Mouse (Mus musculus) left cerebral cortex, postnatal 10 days (tissue): Measurements from ENCODE around the gene Exog. TPM values are rescaled to one million over a fixed set of nuclear protein-coding genes. Genes with fewer than 3 reads are reported as not detected.
A peak's percentile ranks its signal among the peaks of the same experiment; 100 is the strongest.

Source experiments
- DNase-seq, 2 experiments: peaks; one replicate each; pipeline ENCODE4 v3.0.0; 2021 to 2022; ENCODE audit warnings: low spot score in 2 of 2, mixed read lengths in 1 of 2; ENCODE audit errors: extremely low spot score in 1 of 2
- intact Hi-C: fragments of 180-260 bp; cut with DNase I; formaldehyde crosslinking; loops from one replicate; pipeline ENCODE4 v1.15.1; 2025
- total RNA-seq, 2 experiments: library from RNA; stranded (reverse); gene quantifications; 2 replicates each; pipeline ENCODE4 v1.2.3; 2021

Exog gene
- 10 to 100 TPM; 26.5 to 26.7 TPM for total RNA-seq

DNA sequence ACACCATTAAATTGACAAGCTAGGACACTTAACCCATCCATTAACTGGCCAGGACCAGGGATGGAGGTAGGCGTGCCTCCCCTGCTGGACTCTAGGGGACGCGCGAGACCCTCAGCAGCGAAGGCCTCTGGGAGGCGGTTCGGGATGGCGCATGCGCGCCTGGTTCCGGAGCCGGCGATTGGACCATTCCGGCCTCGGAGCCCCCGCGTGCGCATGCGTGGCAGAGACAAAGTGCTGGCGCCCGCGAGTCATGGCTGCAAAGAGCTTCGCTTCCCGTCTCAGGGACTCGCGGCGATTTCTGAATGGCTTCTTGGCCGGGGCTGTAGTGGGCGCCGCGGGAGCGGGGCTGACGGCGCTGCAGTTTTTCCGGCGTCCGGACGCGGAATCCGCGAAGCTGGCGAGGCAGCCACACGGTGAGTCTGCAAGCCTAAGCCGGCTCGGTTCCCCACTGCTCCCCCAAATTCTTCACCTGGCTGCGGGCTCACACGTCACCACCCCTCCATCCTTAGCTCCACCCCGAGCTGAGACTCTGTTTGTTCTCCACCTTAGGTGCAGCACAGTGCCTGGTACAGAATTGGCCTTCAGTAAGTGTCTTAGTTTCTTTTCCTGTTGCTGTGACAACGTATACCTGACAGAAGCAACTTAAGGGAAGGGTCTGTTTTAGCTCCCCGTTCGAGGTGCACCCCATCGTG, at the start of gene Exog:
Exog (plus strand) TSS at position 206 of the 692 bp plus-strand sequence.
- peak; percentile 97 to 99 for DNase-seq
- intact Hi-C loops, result no loop called here

DNA sequence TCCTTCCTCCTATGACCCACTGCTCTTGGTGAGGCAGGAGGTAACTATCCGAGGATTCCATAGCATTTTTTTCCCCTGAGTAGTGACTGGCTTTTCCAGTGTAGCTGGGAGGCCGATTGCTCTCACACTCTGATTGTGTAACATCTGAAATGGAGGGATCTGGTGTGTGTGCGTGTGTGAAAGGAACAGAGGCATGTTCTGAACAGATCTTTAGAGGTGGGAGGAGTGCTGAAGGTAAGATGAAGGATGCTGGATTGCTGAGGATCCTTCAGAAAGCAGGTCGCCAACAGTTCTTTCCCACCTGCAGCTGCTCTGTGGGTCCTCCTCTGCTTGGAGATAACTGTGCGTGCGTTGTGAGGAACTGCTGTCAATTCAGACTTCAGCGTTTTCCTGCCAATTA, 43.4 kb upstream of the Exog start:
- intact Hi-C loops, result no loop called here
- no peak for DNase-seq

DNA sequence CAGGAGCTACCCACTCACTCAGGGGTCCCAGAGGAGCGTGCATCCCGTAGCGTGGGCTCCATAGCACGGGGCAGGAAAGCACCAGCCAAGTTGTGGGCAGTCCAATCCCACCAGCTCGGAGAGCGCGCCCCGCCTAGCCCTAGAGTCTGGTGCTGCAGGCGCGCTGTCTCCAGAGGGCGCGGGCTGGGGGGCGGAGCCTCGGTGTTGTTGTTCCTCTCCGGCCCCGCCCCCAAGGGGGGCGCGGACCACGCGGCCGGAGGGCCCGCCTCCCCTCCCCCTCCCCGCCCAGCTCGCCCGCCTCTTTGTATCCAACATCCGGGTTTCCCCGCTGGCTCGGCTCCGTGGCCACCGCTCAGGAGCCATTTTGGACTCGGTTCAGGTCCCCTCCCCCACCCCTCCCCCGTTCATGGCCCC, 42.9 kb upstream of the Exog start, which contains the start of gene Acvr2b:
Acvr2b (plus strand) TSS at position 318 of the 414 bp plus-strand sequence.
- peak; percentile 90 to 99 for DNase-seq
- intact Hi-C loops, result no loop called here

DNA sequence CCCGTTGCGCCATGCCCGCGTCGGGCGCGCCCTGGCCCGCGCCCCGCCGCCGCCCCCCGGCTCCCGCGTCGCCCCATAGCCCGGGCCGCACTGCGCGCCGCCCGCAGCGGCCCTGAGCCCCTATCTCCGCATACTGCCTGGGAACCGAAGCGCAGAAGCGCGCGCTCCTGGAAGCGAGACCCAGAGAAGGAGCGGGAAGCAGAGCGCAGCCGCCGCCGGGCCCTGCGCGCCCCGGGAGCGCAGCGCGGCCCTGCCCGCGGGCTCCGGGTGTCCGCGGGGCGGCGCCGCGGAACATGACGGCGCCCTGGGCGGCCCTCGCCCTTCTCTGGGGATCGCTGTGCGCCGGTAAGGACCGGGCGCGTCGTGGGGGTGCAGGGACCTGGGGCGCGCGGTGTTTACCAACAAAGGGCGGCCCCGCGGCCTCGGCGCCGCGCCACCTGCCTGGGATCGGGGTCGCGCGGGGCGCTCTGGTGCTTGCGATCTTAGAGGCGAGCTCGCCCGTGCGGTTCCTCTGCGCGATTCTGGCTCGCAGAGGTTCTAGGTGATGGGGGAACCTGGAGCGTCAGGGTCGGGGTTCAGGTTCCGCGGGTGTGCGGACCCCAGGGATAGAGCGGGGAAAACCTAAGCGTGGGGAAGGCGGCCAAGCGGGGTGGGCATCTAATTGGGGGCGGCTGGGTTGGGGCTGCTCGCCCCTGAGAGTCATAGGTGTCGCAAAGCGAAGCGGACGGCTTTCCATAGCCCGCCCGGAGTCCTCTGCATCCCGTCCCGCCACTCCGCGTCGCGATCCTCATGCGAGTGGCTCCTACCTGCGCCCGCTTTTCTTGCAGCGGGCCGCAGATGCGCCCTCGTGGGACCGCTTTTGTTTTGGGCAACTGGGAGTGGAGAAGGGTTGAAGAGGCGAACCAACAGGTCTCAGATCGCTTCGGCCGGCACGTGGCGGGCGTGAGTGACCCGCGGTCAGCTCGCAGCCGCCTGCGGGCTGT, 42.2 kb upstream of the Exog start:
- intact Hi-C loops, result no loop called here
- peak in 1 of 2 experiments; percentile 72 for DNase-seq

DNA sequence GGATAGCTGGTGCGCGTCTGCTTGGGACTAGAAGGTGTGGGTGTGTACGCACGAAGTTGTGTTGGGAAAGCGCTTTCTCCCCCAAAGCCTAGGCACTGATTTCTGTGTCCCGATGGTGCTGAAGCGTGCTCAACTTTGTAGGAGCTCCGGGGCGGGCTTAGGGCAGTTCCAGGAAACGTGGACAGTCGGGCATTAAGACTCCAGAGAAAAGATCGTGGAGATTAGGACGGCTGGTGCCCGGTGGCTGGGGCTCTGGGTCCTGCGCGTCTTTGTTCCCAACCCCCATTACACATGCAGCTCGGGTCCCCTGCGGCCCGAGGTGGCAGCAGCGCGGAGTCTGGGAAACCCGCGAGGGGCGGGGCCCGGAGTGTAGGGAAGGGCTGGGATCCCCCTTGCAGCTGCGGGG, 41.5 kb upstream of the Exog start:
- intact Hi-C loops, result no loop called here
- DNase-seq, result peak; percentile 23 to 75

DNA sequence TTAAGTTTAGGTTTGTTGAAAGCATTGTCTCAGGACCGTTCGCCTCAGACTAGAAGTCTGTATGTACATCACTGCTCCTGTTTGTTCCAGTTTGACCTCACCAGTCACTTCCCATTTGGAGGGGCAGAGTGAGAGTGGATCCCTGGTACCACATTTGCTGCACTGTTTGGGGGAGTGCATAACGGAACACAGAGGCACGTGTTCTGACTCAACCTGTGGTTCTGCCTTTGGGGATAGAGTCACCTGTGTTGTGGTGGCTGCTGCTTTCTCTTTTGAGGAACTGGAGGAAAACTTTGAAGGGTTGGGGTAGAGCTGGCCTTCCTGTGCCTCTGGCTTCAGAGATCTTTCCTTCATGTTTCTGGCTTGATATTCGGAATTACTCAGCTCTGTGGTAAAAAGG, 40.7 kb upstream of the Exog start:
- intact Hi-C loops, result no loop called here
- DNase-seq, result no peak

DNA sequence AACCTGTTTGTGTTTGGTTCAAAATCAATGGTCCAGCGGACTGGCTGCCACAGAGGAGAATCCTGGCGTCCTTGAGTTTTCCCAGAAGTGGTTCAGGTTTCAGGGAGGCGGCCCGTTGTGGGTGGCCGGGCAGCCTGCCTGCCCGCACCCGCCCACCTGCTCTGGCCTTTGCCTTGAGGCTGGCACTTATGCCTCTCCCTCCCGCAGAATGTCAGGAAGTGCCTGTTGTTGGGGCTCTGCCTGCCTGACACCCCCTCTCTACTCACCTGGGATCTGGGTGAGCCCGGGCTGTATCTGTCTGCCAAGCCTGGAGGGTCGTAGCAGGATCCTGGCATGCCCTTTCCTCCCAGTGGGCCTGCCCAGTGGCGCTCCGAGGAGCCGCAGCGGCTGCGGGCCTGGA, 36.9 kb upstream of the Exog start:
- no peak for DNase-seq
- intact Hi-C loops, result no loop called here

DNA sequence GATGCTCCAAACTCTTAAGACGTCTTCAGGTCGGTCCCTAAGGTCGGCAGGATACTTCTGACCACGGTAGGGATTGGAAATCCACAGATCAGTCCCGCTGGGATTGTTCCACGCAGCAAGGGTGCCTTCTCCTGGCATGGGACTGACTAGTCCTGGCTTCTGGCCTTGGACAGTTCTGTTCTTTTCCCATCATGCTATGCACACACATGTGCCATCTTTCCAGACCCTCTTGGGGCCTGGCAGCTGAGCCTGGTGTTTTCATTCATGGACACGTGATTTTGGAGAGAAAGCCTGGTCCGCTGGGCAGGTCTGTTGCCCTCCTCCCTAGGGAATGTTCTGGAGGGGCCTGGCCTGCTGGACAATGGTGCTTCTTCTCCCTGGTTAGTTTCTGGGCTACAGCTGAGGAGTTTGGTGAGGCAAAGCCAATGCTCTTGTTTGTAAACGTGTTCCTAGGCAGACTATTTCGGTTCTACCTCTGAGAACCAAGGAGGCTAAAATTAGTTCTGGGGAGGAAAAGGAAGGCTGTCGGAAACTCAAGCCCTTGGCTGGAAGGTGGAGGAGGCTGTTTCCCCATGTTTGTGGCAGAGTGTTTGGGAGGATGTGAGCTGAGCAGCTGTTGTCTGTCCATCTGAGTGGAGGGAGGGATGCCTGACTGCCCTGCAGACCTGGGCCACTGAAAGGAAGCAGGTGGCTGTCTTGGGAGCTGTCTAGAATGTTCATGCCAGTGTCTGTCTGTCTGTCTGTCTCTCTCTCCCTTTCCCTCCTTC, 35.7 kb upstream of the Exog start:
- no peak for DNase-seq
- intact Hi-C loops, result no loop called here

DNA sequence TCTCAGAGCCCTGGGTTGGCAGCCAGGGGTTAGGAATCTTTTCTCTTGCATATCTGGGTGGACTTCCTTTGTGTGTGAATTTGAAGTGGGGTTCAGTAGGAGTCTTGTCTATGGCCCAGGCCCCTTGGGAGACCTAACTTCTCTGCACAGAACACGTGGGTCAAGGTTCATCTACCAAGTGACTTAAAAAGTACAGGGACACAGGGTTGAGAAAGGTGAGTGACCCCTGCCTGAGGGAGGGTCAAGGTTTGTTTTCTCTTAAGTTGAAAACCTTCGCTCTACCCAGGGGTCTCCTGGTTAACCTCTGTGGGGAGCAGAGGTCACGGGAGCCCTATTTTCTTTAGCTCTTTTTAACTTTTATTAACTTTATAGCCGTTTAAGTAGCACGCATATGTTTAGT, 34.9 kb upstream of the Exog start:
- DNase-seq, result no peak
- intact Hi-C loops, result no loop called here

DNA sequence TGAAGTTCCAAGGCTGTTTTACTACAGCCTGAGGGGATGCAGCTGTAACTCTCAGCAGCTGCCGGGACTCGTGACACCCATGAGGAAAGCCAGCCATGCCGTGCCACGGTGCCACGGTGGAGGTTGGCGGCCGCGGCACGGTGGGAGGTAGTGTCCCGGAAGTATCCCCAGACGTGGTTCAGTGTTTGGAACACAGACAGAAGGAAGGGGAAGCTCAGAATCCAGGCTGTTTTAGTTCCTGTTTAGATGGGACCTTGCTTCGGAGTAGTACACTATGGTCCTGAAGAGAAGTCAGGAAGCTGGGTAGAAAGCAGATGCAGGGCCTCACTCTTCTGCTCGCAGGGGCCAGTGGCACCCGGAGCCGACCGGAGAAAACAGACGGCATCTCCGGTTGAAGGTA, 26.7 kb upstream of the Exog start:
- no peak for DNase-seq
- intact Hi-C loops, result no loop called here

DNA sequence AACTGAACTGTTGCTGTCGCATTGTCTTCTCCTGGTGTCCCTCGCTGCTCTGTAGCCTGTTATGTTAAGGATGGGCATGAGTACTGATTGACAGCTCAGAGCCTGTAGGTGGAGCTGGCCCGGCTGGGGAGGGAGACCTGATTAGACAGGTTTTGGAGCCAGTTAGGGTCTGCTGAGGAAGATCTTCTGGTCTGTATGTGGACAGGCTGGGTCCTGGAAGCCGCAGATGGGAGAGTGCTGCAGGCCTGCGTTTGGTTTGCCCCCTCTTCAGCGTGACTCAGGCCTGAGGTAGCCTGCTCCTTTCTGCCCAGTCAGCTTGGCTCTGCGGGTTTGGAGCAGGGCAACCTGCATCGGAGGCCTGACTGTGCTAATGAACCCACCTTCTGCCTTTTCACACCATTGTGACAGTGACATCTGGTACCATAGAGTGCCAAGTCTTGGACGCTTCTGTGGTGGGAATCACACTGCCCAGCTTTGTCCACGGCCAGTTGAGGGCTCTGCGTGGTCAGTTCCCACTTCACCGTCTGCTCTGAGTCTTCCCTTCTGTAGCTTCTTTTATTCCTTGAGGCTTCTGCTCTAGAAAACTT, 24.8 kb upstream of the Exog start:
- intact Hi-C loops, result no loop called here
- DNase-seq, result no peak

DNA sequence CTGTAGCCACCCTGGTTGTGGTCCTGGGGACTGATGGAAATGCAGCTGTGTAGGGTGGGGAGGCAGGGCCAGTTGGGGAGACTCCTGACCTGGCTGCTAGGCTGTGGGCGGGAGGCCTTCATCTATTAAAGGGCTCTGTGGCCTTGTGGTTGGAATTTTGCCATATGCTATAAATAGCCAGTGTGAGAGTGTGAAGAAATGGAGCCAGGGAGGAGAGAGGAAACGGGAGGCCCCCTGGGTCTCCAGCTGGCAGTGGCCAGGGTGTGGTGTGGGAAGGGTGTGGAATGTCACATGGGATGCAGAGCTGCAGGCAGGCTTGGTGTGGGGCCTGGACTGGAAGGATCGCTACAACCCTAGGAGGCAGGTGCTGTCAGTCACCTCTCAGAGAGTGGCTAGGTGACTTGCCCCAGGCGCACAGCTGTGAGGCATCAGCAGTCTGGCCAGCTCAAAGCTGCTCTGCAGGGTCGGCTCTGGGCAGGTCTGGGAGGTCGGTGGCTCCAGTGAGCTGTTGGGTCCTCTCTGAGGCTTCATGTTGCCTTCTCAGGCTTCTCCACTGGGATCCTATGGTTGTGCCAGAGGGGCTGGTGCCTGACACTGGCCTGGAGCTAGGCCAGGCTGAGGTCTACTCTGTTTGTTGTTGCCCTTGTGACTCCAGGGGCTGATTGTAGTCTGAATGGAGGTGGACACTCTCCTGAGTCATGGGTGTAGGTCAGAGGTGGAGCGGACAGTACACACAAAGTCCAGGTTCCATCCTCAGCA, 19.3 kb upstream of the Exog start:
- intact Hi-C loops, result loop anchor here (5.0 kb wide), 1 partner anchor 68 kb away; the partner anchor contains the start of gene Xylb
- peak in 1 of 2 experiments; percentile 71 for DNase-seq

DNA sequence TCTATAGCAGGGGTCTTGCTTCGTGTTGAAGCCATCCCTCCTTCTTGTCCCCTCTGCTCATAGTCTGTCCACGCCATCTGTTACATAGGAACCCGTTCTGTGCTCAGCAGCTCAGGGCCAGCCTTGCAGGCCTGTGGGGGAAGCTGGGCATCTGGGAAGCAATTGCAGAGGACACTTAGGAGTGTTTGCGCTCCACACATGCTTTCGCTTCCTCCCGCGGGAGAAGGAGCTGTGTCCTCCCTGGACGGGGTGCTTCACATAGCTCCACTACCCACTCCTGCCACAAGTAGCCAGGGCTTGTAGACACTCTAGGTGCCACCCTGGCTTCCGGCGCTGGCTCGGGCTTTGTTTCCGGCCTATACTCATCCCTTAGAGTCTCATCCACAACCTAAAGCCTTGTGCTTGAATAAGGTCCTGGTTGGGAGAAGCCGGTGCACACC, 18.7 kb upstream of the Exog start:
- intact Hi-C loops, result loop anchor here (5.0 kb wide), 1 partner anchor 69 kb away; the partner anchor contains the start of gene Xylb
- DNase-seq, result no peak

DNA sequence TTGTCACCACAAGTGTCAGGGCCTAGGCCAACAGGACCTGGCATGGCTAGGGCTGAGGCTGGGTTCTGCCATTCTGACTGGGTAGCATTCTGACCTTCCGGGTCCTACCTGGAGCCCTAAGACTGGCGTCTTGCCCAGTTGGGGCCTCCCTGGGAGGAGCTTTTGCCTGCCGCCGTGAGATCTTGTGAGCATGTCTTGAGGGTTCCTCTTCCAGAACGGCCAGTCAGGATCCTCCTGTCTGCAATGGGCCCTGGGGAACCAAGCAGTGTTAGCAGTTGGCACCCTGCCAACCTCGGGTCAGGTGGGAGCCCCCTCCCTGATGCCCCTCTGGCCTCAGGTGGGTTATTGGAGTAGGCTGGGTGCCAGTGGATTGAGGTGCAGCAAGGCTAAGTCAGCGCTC, 18.3 kb upstream of the Exog start:
- DNase-seq, result no peak

DNA sequence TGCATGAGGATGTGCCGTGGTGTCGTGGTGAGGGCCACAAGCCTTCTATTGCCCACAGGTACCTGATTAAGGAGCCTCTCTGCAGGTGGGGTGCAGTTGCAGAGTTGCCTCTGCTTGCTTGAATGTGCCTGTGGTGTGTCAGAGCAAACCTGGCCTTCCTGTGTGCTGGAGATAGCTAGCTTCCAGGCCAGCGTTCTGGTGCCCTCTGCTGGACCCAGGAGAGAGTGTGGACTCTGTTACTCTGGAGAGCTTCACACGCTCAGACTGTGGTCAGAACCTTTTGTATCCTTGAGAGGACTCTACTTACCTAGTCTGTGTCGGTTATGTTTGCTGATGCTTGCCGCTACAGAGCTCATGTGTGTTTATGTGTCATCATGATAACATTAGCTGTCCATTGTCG, 14.4 kb upstream of the Exog start:
- DNase-seq, result peak; percentile 78 to 84
- intact Hi-C loops, result no loop called here

More for the DNA sequence above, 18.3 kb upstream of the Exog start:
- intact Hi-C loops, result loop anchor here (5.0 kb wide), 1 partner anchor 69 kb away; the partner anchor contains the start of gene Xylb

DNA sequence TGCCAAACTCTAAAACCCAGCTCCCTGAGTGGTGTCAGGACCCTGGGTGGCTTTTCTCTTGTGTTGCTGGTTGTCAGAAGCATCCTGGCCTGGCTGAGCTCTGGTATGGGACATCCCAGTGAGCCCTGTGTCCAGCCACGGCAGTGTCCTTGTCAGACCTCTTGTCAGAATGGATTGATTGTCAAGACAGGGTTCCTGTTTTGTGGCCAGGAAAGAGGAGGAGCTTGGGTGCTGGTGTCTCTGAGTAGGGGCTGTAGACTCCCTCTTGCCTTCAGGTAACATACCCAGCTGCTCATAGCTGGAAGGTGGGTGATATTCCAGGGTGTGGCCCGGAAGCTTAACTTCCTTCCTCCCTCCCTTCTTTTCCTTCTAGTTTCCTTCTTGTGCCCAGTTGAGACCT, 8.9 kb upstream of the Exog start:
- intact Hi-C loops, result no loop called here

DNA sequence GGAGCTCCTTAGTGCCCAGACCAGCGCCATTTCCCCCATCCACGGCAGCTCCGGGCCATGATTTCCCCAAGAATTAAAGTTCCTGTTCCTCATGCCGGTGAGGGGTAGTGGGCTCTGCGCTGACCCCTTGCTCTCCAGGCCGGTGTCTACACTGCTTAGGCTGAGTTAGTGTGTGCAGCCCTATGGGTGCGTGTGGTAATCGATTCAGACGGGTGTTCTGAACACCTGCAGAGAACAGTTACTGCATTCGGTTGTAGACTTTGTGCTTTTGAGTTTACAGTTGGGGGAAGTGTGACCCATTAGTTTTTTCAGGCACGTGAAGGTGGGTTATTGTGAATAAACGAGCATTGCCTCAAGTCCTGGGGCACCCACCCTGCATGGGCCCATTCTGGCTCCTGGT, 6.7 kb upstream of the Exog start:
- DNase-seq, result no peak
- intact Hi-C loops, result no loop called here

More for the DNA sequence above, 8.9 kb upstream of the Exog start:
- no peak for DNase-seq

DNA sequence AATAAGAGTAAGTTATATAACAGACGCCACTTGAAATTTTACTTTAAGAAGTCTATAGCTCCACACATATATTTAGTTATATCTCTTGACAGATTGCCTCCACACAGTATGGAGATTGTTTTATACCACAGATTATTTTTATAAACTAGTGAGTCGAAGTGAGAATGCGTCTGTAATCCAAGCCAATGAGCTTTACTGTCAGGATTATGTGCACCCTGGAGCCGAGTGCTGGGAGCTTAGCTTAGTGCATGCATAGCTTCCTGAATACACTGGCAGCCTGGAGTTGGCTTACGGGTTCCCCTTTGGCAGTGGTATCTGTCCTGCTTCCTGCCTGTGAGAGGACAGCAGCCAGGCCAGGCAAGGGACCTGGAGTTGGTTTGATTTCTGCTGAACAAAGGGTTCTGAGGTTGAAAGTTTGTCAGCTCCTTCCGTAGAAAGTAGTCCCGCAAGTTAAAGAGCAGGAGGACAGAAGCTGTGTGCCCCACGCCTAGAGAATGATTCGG, 6.2 kb upstream of the Exog start:
- intact Hi-C loops, result no loop called here
- no peak for DNase-seq
